Mouse (Mus musculus): ENCODE measurements around the gene B020004J07Rik.
"Not testable (repeated sequence)": the region's sequence is repeated elsewhere in the genome, so short reads cannot be mapped to it uniquely, and the experiment has no call there.

B020004J07Rik gene

DNA sequence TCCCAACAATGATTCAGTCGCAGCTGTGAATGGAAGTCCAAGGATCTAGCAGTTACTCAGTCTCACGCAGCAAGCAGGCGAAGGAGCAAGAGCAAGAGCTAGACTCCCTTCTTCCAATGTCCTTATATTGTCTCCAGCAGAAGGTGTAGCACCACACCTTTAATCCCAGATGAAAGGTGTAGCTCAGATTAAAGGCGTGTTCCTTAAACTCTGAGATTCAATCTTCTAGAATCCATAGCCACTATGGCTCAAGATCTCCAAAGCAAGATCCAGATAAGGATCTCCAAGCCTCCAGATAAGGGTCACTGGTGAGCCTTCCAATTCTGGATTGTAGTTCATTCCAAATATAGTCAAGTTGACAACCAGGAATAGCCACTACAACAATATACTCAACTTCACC lies at the start of gene B020004J07Rik:
TSS of gene B020004J07Rik (minus strand) at position 101 of the 400 bp plus-strand sequence.
- not testable (repeated sequence) for DNase-seq

GRCm38 (mm10) chr4:101889377-101889776 lies 45.6 kb upstream of the B020004J07Rik start:
- DNase-seq, result no peak

GRCm38 (mm10) chr4:101883641-101884040 lies 39.8 kb upstream of the B020004J07Rik start:
- DNase-seq, result no peak

DNA sequence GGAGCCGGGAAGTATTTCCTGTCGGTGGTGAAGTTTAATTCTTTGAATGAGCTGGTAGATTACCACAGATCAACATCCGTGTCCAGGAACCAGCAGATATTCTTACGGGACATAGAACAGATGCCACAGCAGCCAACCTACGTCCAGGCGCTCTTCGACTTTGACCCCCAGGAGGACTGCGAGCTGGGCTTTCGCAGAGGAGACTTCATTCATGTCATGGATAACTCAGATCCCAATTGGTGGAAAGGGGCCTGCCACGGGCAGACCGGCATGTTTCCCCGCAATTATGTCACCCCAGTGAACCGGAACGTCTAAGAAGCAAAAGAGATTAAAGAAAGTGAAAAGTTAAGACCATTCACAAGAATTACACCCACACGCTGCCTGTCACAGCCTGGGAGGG lies 31.9 kb upstream of the B020004J07Rik start:
- not testable (repeated sequence) for DNase-seq

GRCm38 (mm10) chr4:101872031-101872430 lies 28.2 kb upstream of the B020004J07Rik start:
- not testable (repeated sequence) for DNase-seq

DNA sequence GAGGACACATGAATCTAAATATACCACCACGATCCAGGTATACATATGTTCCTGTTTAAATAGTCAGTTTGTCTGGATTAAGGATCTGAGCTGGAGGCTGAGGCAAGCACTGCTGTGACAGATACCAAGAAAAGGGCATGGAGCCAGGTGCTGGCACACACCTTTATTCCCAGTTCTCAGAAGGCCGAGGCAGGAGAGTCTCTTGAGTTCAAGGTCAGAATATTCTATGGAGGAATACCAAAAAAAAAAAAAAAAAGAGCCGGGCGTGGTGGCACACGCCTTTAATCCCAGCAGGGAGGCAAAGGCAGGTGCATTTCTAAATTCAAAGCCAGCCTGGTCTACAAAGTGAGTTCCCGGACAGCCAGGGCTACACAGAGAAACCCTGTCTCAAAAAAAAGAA lies 18.5 kb upstream of the B020004J07Rik start:
- DNase-seq, result no peak

DNA sequence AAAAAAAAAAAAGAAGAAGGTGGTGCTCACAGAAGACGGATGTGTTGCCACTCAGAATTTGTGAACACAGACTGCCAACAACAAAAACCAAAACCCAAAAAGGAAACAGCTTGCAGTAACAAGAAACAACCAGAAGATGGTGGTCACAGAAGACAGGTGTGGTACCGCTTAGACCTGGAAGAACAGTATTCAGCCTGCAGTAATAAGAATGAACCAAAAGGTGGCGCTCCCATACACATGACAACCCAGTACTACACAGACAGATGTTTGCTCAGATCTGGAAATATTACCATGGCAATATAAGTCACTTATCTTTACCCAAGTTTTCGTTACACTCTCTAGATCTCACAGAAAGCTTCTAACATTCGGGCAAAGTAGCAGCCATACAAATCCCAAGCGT lies 17.1 kb upstream of the B020004J07Rik start:
- no peak for DNase-seq

DNA sequence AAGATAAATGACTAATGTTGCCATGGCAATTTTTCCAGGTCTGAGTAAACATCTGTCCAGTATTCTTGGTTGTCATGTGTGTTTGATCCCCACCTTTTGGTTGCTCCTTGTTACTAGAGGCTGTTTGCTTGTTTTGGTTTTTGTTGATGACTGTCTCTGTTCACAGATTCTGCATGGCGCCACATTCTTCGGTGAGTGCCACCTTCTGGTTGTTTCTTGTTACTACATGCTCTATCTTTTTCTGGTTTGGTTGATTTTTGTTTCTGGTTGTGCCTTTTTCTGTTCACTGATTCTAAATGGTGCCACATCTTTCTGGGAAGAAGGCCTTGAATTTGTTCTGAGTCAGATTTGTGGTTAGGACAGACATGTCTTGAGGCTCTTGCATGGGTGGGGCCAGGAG lies 7.1 kb upstream of the B020004J07Rik start:
- no peak for DNase-seq
